Mouse (Mus musculus) liver, adult 2 months (tissue): ENCODE results near the gene Btrc.

Source experiments
- CTCF ChIP-seq: fragments of 200-500 bp; IDR thresholded peaks from 2 replicates; pipeline ENCODE4 v1.5.1; 2011; ENCODE audit warnings: low read depth, low read length, control low read depth
- POLR2A ChIP-seq: fragments of 200-500 bp; IDR thresholded peaks from 2 replicates; pipeline ENCODE4 v1.6.1; 2011; ENCODE audit warnings: low read length, control low read depth; ENCODE audit not compliant: insufficient read depth; ENCODE audit errors: extremely low read depth

- TF ChIP-seq POLR2A = no peak
- no peak for TF ChIP-seq CTCF
Measured at GRCm38 (mm10) chr19:45483470-45483869, 119.9 kb downstream of the Btrc start.
